Mouse (Mus musculus) layer of hippocampus, postnatal 10 days (tissue): ENCODE measurements around the gene Olfr54. TPM values are rescaled to one million over a fixed set of nuclear protein-coding genes. Genes with fewer than 3 reads are reported as not detected.

ENCODE experiments used
- total RNA-seq, 2 experiments: library from RNA; stranded (reverse); gene quantifications; 2 replicates each; pipeline ENCODE4 v1.2.3; 2021

Gene Olfr54
- total RNA-seq, 2 experiments from 2014 or later, result not detected

Other genes with a start within 250 kb of the Olfr54 start
- 10 to 100 TPM; 59.8 to 66.1 TPM for gene Zfp354c, start 186.5 kb upstream of the Olfr54 start, total RNA-seq
- 1 to 10 TPM; 4.6 to 4.7 TPM for gene Zfp879, start 172.7 kb upstream of the Olfr54 start, total RNA-seq
- gene Grm6, start 163.6 kb upstream of the Olfr54 start, total RNA-seq, result not detected
- 1 to 10 TPM; 7.0 to 7.1 TPM for gene Zfp454, start 126.6 kb upstream of the Olfr54 start, total RNA-seq
- gene Zfp2, start 98.1 kb upstream of the Olfr54 start, total RNA-seq, result 10 to 100 TPM; 18.6 to 21.7 TPM
- 1 to 10 TPM; 4.9 to 6.2 TPM for gene Zfp354b, start 82.6 kb upstream of the Olfr54 start, total RNA-seq
- not detected for gene 4933414I15Rik, start 70.5 kb upstream of the Olfr54 start, total RNA-seq
- not detected for gene Prop1, start 60.5 kb upstream of the Olfr54 start, total RNA-seq
- not detected for gene Olfr1378, start 47.7 kb upstream of the Olfr54 start, total RNA-seq
- not detected for gene Olfr1377, start 32.3 kb upstream of the Olfr54 start, total RNA-seq
- not detected for gene Olfr51, start 10.6 kb upstream of the Olfr54 start, total RNA-seq
- gene Olfr1375, start 33.9 kb downstream of the Olfr54 start, total RNA-seq, result not detected
- gene Zfp354a, start 45.0 kb downstream of the Olfr54 start, total RNA-seq, result 10 to 100 TPM in 1 of 2 experiments, 1 to 10 TPM in 1; 9.0 to 10.0 TPM
- not detected for gene Gm12569, start 206.2 kb downstream of the Olfr54 start, total RNA-seq
- gene Clk4, start 247.5 kb downstream of the Olfr54 start, total RNA-seq, result 100 to 1,000 TPM; 111 to 122 TPM
- not detected for gene BC049762, start 248.8 kb downstream of the Olfr54 start, total RNA-seq